Mouse (Mus musculus): Measurements from ENCODE around the gene Setd5.

The Setd5 gene

DNA sequence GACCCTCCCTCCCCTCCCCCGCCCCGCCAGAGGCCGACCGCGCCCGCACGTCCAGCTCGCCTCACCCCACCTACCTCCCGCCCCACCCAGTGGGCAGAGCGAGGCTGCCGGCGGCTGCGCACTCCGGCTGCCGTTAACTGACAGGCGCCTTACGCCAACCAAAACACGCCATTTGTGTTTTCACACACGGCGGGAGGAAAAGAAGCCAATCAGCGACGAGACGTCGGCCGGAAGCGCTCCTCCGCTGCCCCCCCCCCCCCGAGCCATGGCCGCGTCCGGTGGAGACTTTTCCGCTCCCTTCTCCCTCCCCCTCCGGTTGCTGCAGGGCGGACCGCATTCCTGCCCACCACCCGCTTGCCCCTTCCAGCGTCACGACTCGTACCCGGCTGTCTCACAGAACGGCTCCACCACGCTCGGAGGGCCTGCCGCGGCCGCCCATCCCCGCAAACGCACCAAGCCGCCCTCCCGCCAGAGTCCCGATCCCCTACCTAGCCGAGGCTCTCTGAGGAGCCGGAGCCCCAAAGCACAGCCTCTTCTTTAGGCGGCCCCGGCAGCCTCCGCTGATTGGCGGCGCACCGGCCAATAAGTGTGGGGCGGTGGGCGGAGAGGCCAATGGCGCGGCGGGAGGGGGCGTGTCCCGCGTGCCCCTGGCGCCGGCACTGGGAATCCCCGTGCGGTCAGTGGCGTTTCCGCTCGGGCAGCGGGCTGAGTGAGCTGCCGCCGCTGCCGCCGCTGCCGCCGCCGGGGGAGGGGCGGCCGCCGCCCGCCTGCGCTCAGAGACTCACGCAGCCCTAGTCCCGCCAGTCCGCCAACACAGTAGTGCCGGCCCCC lies at the start of gene Setd5:
TSS of gene Setd5 (plus strand) at position 680 of the 831 bp plus-strand sequence.
- H3K36me3 ChIP-seq (ENCODE audit: control insufficient read depth, insufficient read depth, low read length, poor library complexity, severe bottlenecking): no peaks in the 10 kb centered on the region
- H3K27me3 ChIP-seq (ENCODE audit: control insufficient read depth, insufficient read depth, low read length, poor library complexity, severe bottlenecking): no peaks in the 10 kb centered on the region
- DNase-seq (ENCODE audit: low read depth, low spot score): peak; percentile 97

DNA sequence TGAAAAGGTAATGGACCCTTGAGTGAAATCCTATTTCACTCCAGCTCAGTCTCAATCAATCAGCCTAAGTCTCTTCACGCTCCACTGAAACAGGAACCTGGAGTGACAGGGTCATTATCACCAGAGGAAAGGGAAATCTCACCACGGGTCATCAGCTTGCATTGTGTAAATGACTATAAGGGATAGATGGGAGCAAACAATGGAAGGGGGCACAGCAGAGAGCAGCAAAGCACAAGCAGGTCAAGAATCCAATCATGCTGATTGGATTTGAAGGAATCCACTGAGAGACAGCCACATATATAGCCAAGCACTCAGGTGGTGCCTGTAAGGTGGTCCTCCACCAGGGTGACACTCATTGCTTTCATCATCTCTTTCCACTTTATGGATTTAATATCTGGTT lies 49.7 kb upstream of the Setd5 start:
- no peak for DNase-seq (ENCODE audit: low read depth, low spot score)
- no peaks in the 10 kb centered on the region; the same call in 1 of the 2 replicates for H3K27me3 ChIP-seq (ENCODE audit: control insufficient read depth, insufficient read depth, low read length, poor library complexity, severe bottlenecking)
- no peaks in the 10 kb centered on the region for H3K36me3 ChIP-seq (ENCODE audit: control insufficient read depth, insufficient read depth, low read length, poor library complexity, severe bottlenecking)

DNA sequence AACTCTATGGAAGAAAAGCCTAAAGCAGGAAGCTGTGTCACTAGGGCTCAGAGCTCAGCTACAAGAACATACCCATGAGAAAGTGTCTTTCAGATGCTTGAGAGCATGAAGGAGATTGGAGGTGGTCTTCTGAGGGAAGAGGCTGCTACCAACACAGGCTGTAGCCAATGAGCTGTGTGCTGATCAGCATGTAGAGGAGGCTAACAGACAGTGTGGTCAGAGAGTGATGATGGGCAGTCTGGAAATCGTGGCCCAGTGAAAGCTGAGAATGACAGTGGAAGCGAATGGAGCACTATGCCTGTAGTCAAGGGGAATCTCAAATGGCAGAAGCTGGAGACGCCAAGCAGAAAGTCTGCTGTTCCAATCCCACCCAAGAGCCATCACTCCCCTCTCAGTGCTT lies 48.2 kb upstream of the Setd5 start:
- no peak for DNase-seq (ENCODE audit: low read depth, low spot score)
- no peaks in the 10 kb centered on the region for H3K36me3 ChIP-seq (ENCODE audit: control insufficient read depth, insufficient read depth, low read length, poor library complexity, severe bottlenecking)
- no peaks in the 10 kb centered on the region; the same call in 1 of the 2 replicates for H3K27me3 ChIP-seq (ENCODE audit: control insufficient read depth, insufficient read depth, low read length, poor library complexity, severe bottlenecking)

- Histone ChIP-seq H3K27me3 (ENCODE audit: control insufficient read depth, insufficient read depth, low read length, poor library complexity, severe bottlenecking) (no peaks in the 10 kb centered on the region; the same call in 1 of the 2 replicates), H3K36me3 (ENCODE audit: control insufficient read depth, insufficient read depth, low read length, poor library complexity, severe bottlenecking) (no peaks in the 10 kb centered on the region)
- DNase-seq (ENCODE audit: low read depth, low spot score): no peak
Measured at GRCm38 (mm10) chr6:113030553-113030952, 46.6 kb upstream of the Setd5 start.

DNA sequence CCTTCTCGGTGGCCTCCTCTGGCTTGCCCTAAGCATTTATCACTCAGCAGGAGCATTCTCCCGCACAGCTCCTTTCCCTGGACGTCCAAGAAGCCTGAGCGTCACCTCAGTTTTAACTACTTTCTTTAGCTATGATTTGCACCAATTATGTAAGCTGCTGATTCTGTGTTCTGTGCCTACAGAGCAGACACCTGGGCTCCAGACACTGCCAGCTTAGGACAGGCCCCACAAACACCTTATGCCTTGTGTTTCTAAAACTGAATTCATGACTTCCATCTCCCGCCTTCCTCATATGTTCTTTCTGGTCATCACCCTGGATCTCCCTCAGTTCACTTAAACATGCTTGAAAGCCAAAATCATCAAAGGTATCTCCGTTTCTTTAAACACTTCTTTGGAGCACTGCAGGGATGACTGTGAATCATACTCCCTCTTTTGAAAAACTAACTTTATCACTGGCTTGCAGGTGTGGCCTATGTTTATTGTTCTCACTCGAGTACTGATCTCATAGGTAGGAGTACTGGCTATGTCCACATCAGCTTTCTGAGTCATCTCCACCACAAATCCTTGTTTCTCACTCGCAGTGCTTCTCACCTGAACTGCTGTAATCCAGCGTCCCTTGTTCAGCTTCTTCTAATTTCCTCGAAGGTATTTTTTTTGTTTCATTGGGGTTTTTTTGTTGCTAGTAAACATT lies 46.0 kb upstream of the Setd5 start:
- no peak for DNase-seq (ENCODE audit: low read depth, low spot score)
- Histone ChIP-seq H3K27me3 (ENCODE audit: control insufficient read depth, insufficient read depth, low read length, poor library complexity, severe bottlenecking) (no peaks in the 10 kb centered on the region), H3K36me3 (ENCODE audit: control insufficient read depth, insufficient read depth, low read length, poor library complexity, severe bottlenecking) (no peaks in the 10 kb centered on the region)

DNA sequence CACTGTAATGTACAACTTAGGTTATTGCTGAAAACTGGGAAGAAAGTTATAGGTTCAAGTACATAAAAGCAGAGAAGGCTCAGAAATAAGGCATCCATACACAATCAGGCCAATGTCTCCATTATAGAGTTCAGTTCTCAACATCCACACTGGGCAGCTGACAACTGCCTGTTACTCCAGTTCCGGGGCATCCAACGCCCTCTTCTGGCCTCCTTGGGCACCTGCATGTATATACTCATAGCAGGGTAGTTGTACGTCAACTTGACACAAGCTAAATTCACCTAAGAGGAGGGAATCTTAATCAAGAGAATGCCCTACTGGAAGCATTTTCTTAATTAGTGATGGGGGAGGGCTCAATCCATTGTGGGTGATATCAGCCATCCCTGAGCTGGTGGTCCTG lies 45.0 kb upstream of the Setd5 start:
- H3K36me3 ChIP-seq (ENCODE audit: control insufficient read depth, insufficient read depth, low read length, poor library complexity, severe bottlenecking): no peaks in the 10 kb centered on the region
- H3K27me3 ChIP-seq (ENCODE audit: control insufficient read depth, insufficient read depth, low read length, poor library complexity, severe bottlenecking): no peaks in the 10 kb centered on the region

DNA sequence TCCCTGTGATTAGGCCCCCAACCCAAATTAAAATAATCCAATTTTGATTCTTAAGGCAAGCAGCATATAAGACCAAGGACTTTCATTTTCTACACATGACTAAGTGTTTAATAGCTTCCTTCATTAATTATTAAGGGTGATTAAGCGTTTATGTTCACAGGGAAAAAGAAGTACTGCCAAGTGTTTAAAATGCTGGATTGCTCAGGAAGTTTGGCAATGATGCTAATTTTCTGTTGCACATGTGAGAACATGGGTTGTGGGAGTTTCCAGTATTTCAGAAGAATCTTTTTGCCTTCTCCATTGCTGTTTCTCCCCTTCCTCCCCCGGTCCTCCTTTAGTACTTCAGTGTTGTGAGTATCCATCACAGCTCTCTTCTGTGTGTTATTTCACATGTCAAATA lies 44.0 kb upstream of the Setd5 start:
- H3K27me3 ChIP-seq (ENCODE audit: control insufficient read depth, insufficient read depth, low read length, poor library complexity, severe bottlenecking): no peaks in the 10 kb centered on the region
- H3K36me3 ChIP-seq (ENCODE audit: control insufficient read depth, insufficient read depth, low read length, poor library complexity, severe bottlenecking): no peaks in the 10 kb centered on the region
- no peak for DNase-seq (ENCODE audit: low read depth, low spot score)

More for the DNA sequence above, 45.0 kb upstream of the Setd5 start:
- DNase-seq (ENCODE audit: low read depth, low spot score): no peak

DNA sequence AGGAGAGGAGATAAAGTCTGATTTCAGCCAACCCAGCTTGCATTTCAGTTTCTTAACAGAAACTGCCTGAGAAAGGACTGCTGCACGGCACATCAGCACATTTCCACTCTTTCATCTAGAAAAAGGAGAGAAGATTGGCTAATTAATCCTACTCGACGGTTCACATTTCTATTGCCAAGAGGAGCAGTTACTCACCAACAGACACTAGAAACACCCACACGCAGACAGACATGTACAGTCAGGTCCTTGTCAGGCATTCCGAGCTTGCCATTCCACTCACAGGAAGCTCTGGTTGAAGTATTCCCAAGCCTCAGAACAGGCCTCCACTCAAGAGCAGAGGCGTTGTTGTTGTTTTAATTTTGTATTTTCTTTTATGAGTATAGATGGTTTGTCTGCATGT lies 42.7 kb upstream of the Setd5 start:
- H3K36me3 ChIP-seq (ENCODE audit: control insufficient read depth, insufficient read depth, low read length, poor library complexity, severe bottlenecking): no peaks in the 10 kb centered on the region
- DNase-seq (ENCODE audit: low read depth, low spot score): no peak
- no peaks in the 10 kb centered on the region for H3K27me3 ChIP-seq (ENCODE audit: control insufficient read depth, insufficient read depth, low read length, poor library complexity, severe bottlenecking)

GRCm38 (mm10) chr6:113036463-113037175 lies 40.5 kb upstream of the Setd5 start:
- no peaks in the 10 kb centered on the region for H3K36me3 ChIP-seq (ENCODE audit: control insufficient read depth, insufficient read depth, low read length, poor library complexity, severe bottlenecking)
- no peak for DNase-seq (ENCODE audit: low read depth, low spot score)

DNA sequence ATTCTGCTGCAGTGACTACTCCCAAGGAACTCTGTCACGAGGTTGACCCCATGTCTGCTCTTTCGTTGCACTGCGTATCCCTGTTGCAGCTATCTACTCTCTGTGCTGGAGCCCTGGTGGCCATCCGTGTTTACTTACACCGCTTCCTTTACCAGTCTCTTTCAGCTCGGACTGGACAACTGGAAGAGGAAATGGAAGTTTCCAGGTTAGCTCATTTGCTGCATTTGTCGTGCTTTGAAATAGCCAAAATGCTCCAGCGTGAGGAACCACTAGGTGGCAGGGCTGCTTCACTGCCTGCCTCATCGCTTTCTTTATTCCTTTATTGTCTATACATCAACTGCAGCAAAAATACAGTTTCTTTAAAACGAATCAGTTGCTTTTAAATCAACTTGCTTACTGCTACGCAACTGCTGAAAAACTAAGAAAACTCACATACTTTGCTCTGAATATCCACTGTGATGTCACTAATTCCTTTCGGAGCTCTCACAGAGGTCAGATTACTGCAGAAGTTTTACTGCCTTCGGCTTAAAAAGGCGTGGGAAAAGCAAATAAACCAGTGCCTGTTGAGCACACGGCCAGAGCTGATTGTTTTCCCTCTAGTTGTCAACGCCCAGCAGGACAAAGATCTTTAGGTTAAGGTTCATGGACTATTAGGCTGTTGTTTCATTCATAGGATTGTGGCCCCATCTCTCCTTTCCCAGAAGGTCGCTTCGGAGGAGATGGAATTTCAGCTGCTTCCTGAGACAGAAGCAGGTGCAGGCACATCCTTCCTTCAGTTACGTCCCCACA lies 39.0 kb upstream of the Setd5 start:
- H3K36me3 ChIP-seq (ENCODE audit: control insufficient read depth, insufficient read depth, low read length, poor library complexity, severe bottlenecking): no peaks in the 10 kb centered on the region
- peak; percentile 80 for DNase-seq (ENCODE audit: low read depth, low spot score)

More at GRCm38 (mm10) chr6:113036463-113037175, 40.5 kb upstream of the Setd5 start:
- H3K27me3 ChIP-seq (ENCODE audit: control insufficient read depth, insufficient read depth, low read length, poor library complexity, severe bottlenecking): no peaks in the 10 kb centered on the region

DNA sequence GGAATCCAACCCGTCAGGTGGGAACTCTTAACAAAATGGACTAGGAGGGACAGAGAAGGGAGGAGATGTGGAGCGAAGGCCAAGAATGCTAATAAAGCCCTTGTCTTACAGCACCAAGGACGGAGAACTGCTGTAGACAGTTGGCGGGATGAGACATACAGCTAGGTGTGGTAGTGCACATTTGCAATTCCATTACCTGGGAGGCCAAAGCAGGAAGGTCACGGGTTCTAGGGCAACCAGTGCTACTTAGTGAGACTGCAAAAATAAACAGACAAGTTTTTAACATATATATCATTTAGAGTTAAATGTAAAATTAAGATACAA lies 38.5 kb upstream of the Setd5 start:
- no peak for DNase-seq (ENCODE audit: low read depth, low spot score)
- Histone ChIP-seq H3K36me3 (ENCODE audit: control insufficient read depth, insufficient read depth, low read length, poor library complexity, severe bottlenecking) (no peaks in the 10 kb centered on the region), H3K27me3 (ENCODE audit: control insufficient read depth, insufficient read depth, low read length, poor library complexity, severe bottlenecking) (no peaks in the 10 kb centered on the region)

More for the DNA sequence above, 39.0 kb upstream of the Setd5 start:
- H3K27me3 ChIP-seq (ENCODE audit: control insufficient read depth, insufficient read depth, low read length, poor library complexity, severe bottlenecking): no peaks in the 10 kb centered on the region

DNA sequence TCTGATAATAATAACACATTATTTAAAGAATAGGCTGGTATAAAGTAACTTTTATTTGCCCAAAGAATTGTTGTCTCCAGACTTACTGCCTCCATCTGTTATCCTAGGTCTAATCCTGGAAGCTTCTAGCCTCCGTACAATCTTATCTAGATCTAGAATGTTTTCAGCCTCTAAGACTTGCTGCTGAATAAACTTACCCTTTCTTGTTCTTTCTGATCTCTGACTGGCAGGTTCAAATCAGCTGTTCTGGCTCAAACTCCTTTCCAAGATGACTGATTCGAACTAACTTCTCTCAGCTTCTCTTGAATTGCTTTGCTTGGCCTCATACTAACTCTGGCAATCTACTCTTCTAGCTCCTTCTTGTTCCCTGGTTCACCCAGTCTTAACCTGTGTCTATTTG lies 36.8 kb upstream of the Setd5 start:
- no peaks in the 10 kb centered on the region for H3K27me3 ChIP-seq (ENCODE audit: control insufficient read depth, insufficient read depth, low read length, poor library complexity, severe bottlenecking)
- H3K36me3 ChIP-seq (ENCODE audit: control insufficient read depth, insufficient read depth, low read length, poor library complexity, severe bottlenecking): no peaks in the 10 kb centered on the region
- no peak for DNase-seq (ENCODE audit: low read depth, low spot score)

GRCm38 (mm10) chr6:113041215-113041990 lies 35.8 kb upstream of the Setd5 start:
- Histone ChIP-seq H3K36me3 (ENCODE audit: control insufficient read depth, insufficient read depth, low read length, poor library complexity, severe bottlenecking) (no peaks in the 10 kb centered on the region), H3K27me3 (ENCODE audit: control insufficient read depth, insufficient read depth, low read length, poor library complexity, severe bottlenecking) (no peaks in the 10 kb centered on the region)
- no peak for DNase-seq (ENCODE audit: low read depth, low spot score)

- no peaks in the 10 kb centered on the region for H3K27me3 ChIP-seq (ENCODE audit: control insufficient read depth, insufficient read depth, low read length, poor library complexity, severe bottlenecking)
- peaks cover 4% of the 10 kb centered on the region; the same call in 1 of the 2 replicates for H3K36me3 ChIP-seq (ENCODE audit: control insufficient read depth, insufficient read depth, low read length, poor library complexity, severe bottlenecking)
- peak; percentile 48 for DNase-seq (ENCODE audit: low read depth, low spot score)
Measured at GRCm38 (mm10) chr6:113045575-113045974, 31.6 kb upstream of the Setd5 start.

Measured in splenic B cell, adult 2 months (primary cell).